Mouse (Mus musculus): ENCODE measurements around the gene Ntsr1. TPM values are rescaled to one million over a fixed set of nuclear protein-coding genes. Genes with fewer than 3 reads are reported as not detected.
A peak's percentile ranks its signal among the peaks of the same experiment; 100 is the strongest.

The Ntsr1 gene
- polyA plus RNA-seq, 1 experiment from 2014 or later = 0.02 TPM

DNA sequence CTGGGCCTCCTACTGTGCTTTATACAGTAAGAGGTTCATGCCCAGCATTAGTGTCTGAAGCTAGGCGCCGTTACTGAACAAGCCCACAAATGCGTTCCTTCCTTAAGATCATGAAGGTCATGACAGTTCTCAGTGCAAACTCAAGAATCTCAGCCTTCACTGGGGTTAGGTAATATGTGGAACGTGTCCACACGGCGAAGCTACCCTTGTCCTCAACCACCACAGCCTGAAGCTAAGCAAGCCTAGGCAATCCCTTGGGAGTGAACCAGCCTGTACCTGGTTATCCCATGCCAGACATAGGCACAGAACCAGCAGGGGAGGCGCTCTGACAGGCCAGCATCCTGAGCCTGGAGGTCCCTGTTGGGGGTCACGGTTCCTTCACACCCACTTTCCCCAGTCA is 30.9 kb upstream of the Ntsr1 start:
- 74% methylated on average over 8 of the region's 8 CpGs for WGBS (ENCODE audit: insufficient replicate concordance)
- Histone ChIP-seq H3K4me3 (ENCODE audit: low read depth, low read length) (no peak overlapping the region), H3K27me3 (ENCODE audit: control insufficient read depth, insufficient read depth, low read depth, low read length) (peaks cover 3% of the 10 kb centered on the region; the same call in 1 of the 2 replicates), H3K27ac (ENCODE audit: low read length) (no peak overlapping the region), H3K4me1 (ENCODE audit: control insufficient read depth, low read depth, low read length) (no peaks in the 10 kb centered on the region), H3K36me3 (ENCODE audit: control insufficient read depth, insufficient read depth) (no peaks in the 10 kb centered on the region), H3K9ac (ENCODE audit: low read depth, low read length) (no peak overlapping the region), H3K9me3 (replicated peaks; ENCODE audit: control insufficient read depth, low read length) (no peaks in the 10 kb centered on the region), H3K4me2 (ENCODE audit: low read depth, low read length) (no peak overlapping the region)
- ATAC-seq (ENCODE audit: low read depth) = no peak

GRCm38 (mm10) chr2:180469768-180470167 is 30.0 kb upstream of the Ntsr1 start:
- Histone ChIP-seq H3K4me1 (ENCODE audit: control insufficient read depth, low read depth, low read length) (no peaks in the 10 kb centered on the region), H3K36me3 (ENCODE audit: control insufficient read depth, insufficient read depth) (no peaks in the 10 kb centered on the region), H3K9me3 (replicated peaks; ENCODE audit: control insufficient read depth, low read length) (no peaks in the 10 kb centered on the region), H3K4me2 (ENCODE audit: low read depth, low read length) (no peak overlapping the region), H3K9ac (ENCODE audit: low read depth, low read length) (no peak overlapping the region), H3K4me3 (ENCODE audit: low read depth, low read length) (no peak overlapping the region), H3K27ac (ENCODE audit: low read length) (no peak overlapping the region), H3K27me3 (ENCODE audit: control insufficient read depth, insufficient read depth, low read depth, low read length) (peaks cover 3% of the 10 kb centered on the region; the same call in 1 of the 2 replicates)
- no peak for ATAC-seq (ENCODE audit: low read depth)
- 67% methylated on average over 9 of the region's 9 CpGs for WGBS (ENCODE audit: insufficient replicate concordance)

GRCm38 (mm10) chr2:180472306-180473079 is 27.3 kb upstream of the Ntsr1 start:
- H3K9me3 ChIP-seq (replicated peaks; ENCODE audit: control insufficient read depth, low read length) = no peaks in the 10 kb centered on the region
- no peak overlapping the region for H3K9ac ChIP-seq (ENCODE audit: low read depth, low read length)
- no peaks in the 10 kb centered on the region for H3K36me3 ChIP-seq (ENCODE audit: control insufficient read depth, insufficient read depth)
- WGBS (ENCODE audit: insufficient replicate concordance) = 20% methylated on average over 21 of the region's 21 CpGs
- H3K4me3 ChIP-seq (ENCODE audit: low read depth, low read length) = no peak overlapping the region
- 0 out of 2 replicates have a peak, but pooled peaks have one; percentile 13 for ATAC-seq (ENCODE audit: low read depth)
- H3K27me3 ChIP-seq (ENCODE audit: control insufficient read depth, insufficient read depth, low read depth, low read length) = no peaks in the 10 kb centered on the region
- H3K4me1 ChIP-seq (ENCODE audit: control insufficient read depth, low read depth, low read length) = no peaks in the 10 kb centered on the region
- H3K27ac ChIP-seq (ENCODE audit: low read length) = no peak overlapping the region
- no peak overlapping the region for H3K4me2 ChIP-seq (ENCODE audit: low read depth, low read length)

GRCm38 (mm10) chr2:180473080-180473440 is 26.7 kb upstream of the Ntsr1 start:
- H3K27me3 ChIP-seq (ENCODE audit: control insufficient read depth, insufficient read depth, low read depth, low read length) = no peaks in the 10 kb centered on the region
- no peak overlapping the region for H3K4me2 ChIP-seq (ENCODE audit: low read depth, low read length)
- no peak overlapping the region for H3K4me3 ChIP-seq (ENCODE audit: low read depth, low read length)
- no peak overlapping the region for H3K9ac ChIP-seq (ENCODE audit: low read depth, low read length)
- no peaks in the 10 kb centered on the region for H3K36me3 ChIP-seq (ENCODE audit: control insufficient read depth, insufficient read depth)
- WGBS (ENCODE audit: insufficient replicate concordance) = 42% methylated on average over 7 of the region's 7 CpGs
- no peaks in the 10 kb centered on the region for H3K9me3 ChIP-seq (replicated peaks; ENCODE audit: control insufficient read depth, low read length)
- no peaks in the 10 kb centered on the region for H3K4me1 ChIP-seq (ENCODE audit: control insufficient read depth, low read depth, low read length)
- no peak for ATAC-seq (ENCODE audit: low read depth)
- H3K27ac ChIP-seq (ENCODE audit: low read length) = no peak overlapping the region

- Histone ChIP-seq H3K36me3 (ENCODE audit: control insufficient read depth, insufficient read depth) (no peaks in the 10 kb centered on the region), H3K4me2 (ENCODE audit: low read depth, low read length) (no peak overlapping the region), H3K4me1 (ENCODE audit: control insufficient read depth, low read depth, low read length) (no peaks in the 10 kb centered on the region), H3K9me3 (replicated peaks; ENCODE audit: control insufficient read depth, low read length) (no peaks in the 10 kb centered on the region), H3K27ac (ENCODE audit: low read length) (no peak overlapping the region), H3K9ac (ENCODE audit: low read depth, low read length) (no peak overlapping the region), H3K27me3 (ENCODE audit: control insufficient read depth, insufficient read depth, low read depth, low read length) (no peaks in the 10 kb centered on the region), H3K4me3 (ENCODE audit: low read depth, low read length) (no peak overlapping the region)
- 75% methylated on average over 3 of the region's 3 CpGs for WGBS (ENCODE audit: insufficient replicate concordance)
- no peak for ATAC-seq (ENCODE audit: low read depth)
Observed at GRCm38 (mm10) chr2:180474864-180475263, 24.9 kb upstream of the Ntsr1 start.

DNA sequence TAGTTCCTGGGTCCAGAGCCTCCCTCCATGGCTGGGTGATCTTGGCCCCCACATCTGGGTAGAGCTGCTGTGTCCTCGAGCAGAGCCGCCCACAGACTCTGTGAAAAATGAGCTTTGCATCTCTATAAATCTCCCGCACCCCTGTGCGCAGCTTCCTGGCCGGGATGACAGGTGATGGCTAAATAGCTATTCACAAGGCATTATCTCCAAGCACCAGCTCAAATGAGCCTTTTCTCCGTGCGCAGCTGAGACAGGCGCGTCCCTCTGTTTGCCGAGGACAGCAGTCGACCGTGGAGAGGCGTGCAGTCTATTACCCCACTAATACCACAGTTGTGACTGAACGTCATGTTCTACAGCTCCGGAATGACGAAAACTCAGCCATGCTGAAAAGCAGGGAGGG is 17.5 kb upstream of the Ntsr1 start:
- no peaks in the 10 kb centered on the region for H3K4me1 ChIP-seq (ENCODE audit: control insufficient read depth, low read depth, low read length)
- no peak overlapping the region for H3K4me2 ChIP-seq (ENCODE audit: low read depth, low read length)
- ATAC-seq (ENCODE audit: low read depth) = no peak
- no peak overlapping the region for H3K4me3 ChIP-seq (ENCODE audit: low read depth, low read length)
- WGBS (ENCODE audit: insufficient replicate concordance) = 27% methylated on average over 16 of the region's 16 CpGs
- no peaks in the 10 kb centered on the region for H3K36me3 ChIP-seq (ENCODE audit: control insufficient read depth, insufficient read depth)
- no peak overlapping the region for H3K27ac ChIP-seq (ENCODE audit: low read length)
- H3K9ac ChIP-seq (ENCODE audit: low read depth, low read length) = no peak overlapping the region
- H3K9me3 ChIP-seq (replicated peaks; ENCODE audit: control insufficient read depth, low read length) = no peaks in the 10 kb centered on the region
- H3K27me3 ChIP-seq (ENCODE audit: control insufficient read depth, insufficient read depth, low read depth, low read length) = peaks cover 6% of the 10 kb centered on the region; the same call in 1 of the 2 replicates

- Histone ChIP-seq H3K4me3 (ENCODE audit: low read depth, low read length) (no peak overlapping the region), H3K9ac (ENCODE audit: low read depth, low read length) (no peak overlapping the region), H3K36me3 (ENCODE audit: control insufficient read depth, insufficient read depth) (no peaks in the 10 kb centered on the region), H3K27ac (ENCODE audit: low read length) (no peak overlapping the region), H3K27me3 (ENCODE audit: control insufficient read depth, insufficient read depth, low read depth, low read length) (peaks cover 8% of the 10 kb centered on the region; the same call in 1 of the 2 replicates), H3K9me3 (replicated peaks; ENCODE audit: control insufficient read depth, low read length) (no peaks in the 10 kb centered on the region), H3K4me1 (ENCODE audit: control insufficient read depth, low read depth, low read length) (no peaks in the 10 kb centered on the region), H3K4me2 (ENCODE audit: low read depth, low read length) (no peak overlapping the region)
- ATAC-seq (ENCODE audit: low read depth) = no peak
- WGBS (ENCODE audit: insufficient replicate concordance) = 43% methylated on average over 4 of the region's 4 CpGs
Observed at GRCm38 (mm10) chr2:180484882-180485281, 14.9 kb upstream of the Ntsr1 start.

GRCm38 (mm10) chr2:180485306-180485705 is 14.5 kb upstream of the Ntsr1 start:
- H3K27ac ChIP-seq (ENCODE audit: low read length) = no peak overlapping the region
- no peaks in the 10 kb centered on the region for H3K36me3 ChIP-seq (ENCODE audit: control insufficient read depth, insufficient read depth)
- 75% methylated on average over 3 of the region's 3 CpGs for WGBS (ENCODE audit: insufficient replicate concordance)
- H3K9me3 ChIP-seq (replicated peaks; ENCODE audit: control insufficient read depth, low read length) = no peaks in the 10 kb centered on the region
- no peak overlapping the region for H3K4me3 ChIP-seq (ENCODE audit: low read depth, low read length)
- peaks cover 8% of the 10 kb centered on the region; the same call in 1 of the 2 replicates for H3K27me3 ChIP-seq (ENCODE audit: control insufficient read depth, insufficient read depth, low read depth, low read length)
- ATAC-seq (ENCODE audit: low read depth) = no peak
- no peak overlapping the region for H3K9ac ChIP-seq (ENCODE audit: low read depth, low read length)
- H3K4me1 ChIP-seq (ENCODE audit: control insufficient read depth, low read depth, low read length) = no peaks in the 10 kb centered on the region
- H3K4me2 ChIP-seq (ENCODE audit: low read depth, low read length) = no peak overlapping the region

- no peak overlapping the region for H3K9ac ChIP-seq (ENCODE audit: low read depth, low read length)
- no peak overlapping the region for H3K27ac ChIP-seq (ENCODE audit: low read length)
- no peaks in the 10 kb centered on the region for H3K9me3 ChIP-seq (replicated peaks; ENCODE audit: control insufficient read depth, low read length)
- no peak overlapping the region for H3K4me3 ChIP-seq (ENCODE audit: low read depth, low read length)
- no peak for ATAC-seq (ENCODE audit: low read depth)
- peaks cover 2% of the 10 kb centered on the region; the same call in 1 of the 2 replicates for H3K27me3 ChIP-seq (ENCODE audit: control insufficient read depth, insufficient read depth, low read depth, low read length)
- H3K36me3 ChIP-seq (ENCODE audit: control insufficient read depth, insufficient read depth) = no peaks in the 10 kb centered on the region
- 25% methylated on average over 17 of the region's 17 CpGs for WGBS (ENCODE audit: insufficient replicate concordance)
- no peaks in the 10 kb centered on the region for H3K4me1 ChIP-seq (ENCODE audit: control insufficient read depth, low read depth, low read length)
- no peak overlapping the region for H3K4me2 ChIP-seq (ENCODE audit: low read depth, low read length)
Observed at GRCm38 (mm10) chr2:180488210-180488751, 11.5 kb upstream of the Ntsr1 start.
